Mouse (Mus musculus): Measurements from ENCODE around the gene Qser1.

DNA sequence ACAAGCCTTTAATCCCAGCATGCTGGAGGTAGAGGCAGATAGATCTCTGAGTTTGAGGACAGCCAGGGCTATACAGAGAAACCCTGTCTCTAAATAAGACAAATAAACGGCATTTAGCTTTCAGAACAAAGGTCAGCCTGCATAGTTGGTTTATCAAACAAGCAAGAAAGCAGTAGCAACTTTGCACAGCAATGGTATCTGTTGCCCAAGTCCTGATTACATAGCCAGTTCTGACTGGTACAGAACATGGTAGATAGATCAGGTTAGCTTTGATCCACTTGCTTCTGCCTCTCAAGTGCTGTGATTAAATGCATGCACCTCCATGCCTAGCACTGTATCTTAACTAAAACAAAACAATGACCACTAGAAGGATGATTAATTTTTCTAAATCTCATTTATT lies 47.9 kb downstream of the Qser1 start:
- TF ChIP-seq CTCF (IDR thresholded peaks at IDR 0.05) (no peak), EP300 (IDR thresholded peaks at IDR 0.05; ENCODE audit: insufficient read depth, low read depth, low read length) (no peak), POLR2A (IDR thresholded peaks at IDR 0.05; ENCODE audit: insufficient read depth, low read depth, low read length) (no peak)

All from heart, adult 2 months (tissue).